Mouse (Mus musculus) right cerebral cortex, adult 18-20 months (tissue): ENCODE measurements at regions not wholly inside any gene's neighbourhood (a gene's known extent, or its start where the extent isn't known, plus 50 kb on each side); places are given as distances from the start of the nearest gene placed in this dataset.

Experiments used
- DNase-seq: peaks from one replicate; pipeline ENCODE4 v3.0.0; 2022; ENCODE audit warnings: mixed read lengths

- DNase-seq: no peak
These were observed 65.6 kb downstream of the En1 start for GRCm38 (mm10) chr1:120667776-120668175.

DNA sequence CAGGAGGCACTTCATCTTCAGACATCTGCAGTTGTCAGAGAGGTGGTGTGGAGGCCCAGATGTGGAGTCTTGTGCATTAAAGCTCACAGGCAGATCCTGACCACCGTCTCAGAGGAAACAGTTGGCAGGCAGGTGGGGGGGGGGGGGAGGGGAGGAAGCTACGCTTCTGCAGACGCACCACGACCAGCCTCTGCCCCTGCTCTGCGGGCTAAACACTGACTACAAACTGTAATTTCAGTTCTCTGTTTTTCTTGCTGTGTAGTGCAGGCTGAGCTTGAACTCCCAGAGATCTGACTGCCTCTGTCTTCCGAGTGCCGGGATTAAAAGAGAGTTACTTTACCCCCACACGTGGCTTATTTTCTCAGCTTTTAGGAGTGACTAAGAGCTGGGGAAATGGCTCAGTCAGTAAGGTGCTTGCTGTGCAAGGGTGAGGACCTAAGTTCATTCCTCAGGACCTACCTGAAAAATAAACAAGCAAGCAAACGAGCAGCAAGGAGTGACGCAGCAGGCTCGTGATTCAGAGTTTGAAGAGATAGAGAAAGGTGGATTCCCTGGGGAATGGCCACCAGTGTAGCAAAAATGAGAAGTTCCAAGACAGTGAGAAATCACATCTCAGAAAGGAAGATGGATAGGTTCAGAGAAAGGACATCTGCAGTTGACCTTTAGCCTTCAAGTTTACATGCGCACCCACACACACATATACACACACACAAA, 81.5 kb downstream of the En1 start:
- DNase-seq: no peak

- no peak for DNase-seq
These were observed 83.5 kb downstream of the En1 start for GRCm38 (mm10) chr1:120685650-120686244.

DNA sequence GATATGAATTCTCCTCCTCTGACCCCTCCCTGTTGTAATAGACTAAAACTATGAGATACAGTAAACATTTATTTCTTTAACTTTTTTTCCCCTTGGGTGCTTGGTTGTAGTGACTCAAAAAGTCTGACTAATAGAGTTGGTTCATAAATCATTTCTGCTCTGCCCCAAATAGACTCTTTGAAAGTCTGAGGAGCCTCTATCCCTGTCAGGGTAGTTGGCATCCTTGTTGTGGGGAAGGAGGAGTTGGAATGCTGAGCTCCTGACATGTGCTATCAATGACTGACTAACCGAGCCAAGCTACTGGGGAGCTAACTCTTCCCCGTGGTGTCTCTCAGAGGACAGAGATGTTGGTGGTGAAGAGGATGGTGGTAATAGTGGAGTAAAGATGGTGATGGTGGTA, 89.4 kb downstream of the En1 start:
- no peak for DNase-seq

DNA sequence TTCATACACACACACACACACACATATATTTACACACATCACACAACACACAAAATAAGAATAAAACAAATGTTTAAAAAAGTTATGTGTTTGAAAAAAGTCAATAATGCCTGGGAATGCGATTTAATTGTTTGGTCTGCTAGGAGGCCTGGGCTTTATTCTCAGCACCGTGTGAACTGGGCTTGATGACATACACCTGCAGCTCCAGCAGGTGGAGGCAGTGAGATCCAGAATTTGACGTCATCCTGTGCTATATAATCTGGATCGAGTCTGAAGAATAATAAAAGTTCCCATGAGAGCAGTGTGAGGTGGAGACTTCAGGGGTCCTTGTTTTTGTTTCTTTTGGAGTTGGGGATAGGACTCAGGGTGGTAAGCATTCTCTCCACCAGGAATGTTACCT, 96.0 kb downstream of the En1 start:
- DNase-seq: no peak

DNA sequence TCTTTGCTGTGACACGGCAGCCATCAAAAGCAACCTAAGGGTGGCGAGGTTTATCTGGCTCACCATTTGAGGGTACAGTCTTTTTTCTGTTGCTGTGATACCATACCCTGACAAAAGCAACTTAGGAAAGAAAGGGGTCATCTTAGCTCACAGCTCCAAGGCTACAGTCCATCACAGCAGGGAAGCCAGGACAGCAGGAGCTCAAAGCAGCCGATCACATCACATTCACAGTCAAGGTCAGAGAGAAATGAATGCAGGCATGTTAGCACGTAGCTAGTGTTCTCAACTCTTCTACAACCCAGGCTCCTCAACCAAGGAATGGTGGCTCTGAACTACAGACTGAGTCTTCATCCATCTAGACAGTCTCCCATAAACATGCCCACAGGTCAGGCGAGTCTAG, 102.0 kb downstream of the En1 start:
- DNase-seq: no peak

DNA sequence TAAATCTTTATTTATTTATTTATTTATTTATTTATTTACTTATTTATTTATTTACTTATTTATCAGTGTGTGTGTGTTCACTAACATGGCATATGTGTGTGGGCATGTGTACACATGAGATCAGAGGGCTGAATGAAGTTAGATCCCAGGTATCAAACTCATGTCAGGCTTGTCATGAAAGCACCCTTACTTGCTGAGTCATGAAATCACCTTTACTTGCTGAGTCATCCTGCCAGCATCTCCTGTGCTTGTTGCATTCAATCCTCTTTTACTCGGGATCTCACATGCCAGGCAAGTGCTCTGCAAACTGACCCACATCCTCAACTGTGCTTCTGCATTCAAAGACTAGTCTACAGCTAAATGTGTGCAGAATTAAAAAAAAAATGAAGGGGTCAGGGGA, 103.8 kb downstream of the En1 start:
- no peak for DNase-seq

DNA sequence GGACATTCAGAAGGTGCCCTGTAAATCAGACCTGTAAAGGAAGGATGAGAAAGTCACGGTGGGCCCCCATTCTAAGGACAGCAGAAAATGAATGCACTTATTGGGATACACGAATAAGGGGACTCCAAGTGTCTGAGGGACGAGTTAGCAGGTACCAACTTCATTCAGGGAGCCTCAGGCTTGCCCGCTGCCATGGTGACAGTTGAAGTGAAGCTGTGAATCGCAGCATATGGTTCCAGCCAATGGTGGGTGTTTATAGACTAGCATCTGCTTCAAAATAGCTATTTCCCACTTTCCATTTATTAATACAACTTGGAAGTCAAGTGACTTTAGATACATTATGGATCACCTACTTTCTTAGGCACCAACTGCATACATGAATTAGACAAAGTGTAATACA, 106.3 kb downstream of the En1 start:
- peak; percentile 23 for DNase-seq

- no peak for DNase-seq
These were observed 113.1 kb downstream of the En1 start for GRCm38 (mm10) chr1:120715105-120715877.

DNA sequence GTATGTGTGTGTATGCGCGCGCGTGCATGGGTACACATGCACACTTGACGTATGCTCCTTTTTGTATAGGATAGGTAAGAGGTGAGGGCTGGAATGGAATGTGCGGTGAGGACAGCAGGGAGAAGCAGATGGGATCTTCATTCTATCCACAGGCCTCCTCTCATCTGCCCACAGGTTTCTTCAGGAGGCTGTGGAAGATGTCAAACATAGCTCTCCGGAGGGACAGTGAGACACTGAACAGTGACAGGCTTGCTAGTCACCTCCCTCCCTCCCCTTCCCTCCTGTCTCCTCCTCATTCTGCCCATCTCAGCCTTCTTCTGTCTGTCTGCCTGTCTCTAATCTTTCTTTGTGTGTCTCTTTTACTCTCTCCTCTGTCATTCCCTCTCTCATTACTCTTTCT, 124.6 kb downstream of the En1 start:
- DNase-seq: peak; percentile 8

DNA sequence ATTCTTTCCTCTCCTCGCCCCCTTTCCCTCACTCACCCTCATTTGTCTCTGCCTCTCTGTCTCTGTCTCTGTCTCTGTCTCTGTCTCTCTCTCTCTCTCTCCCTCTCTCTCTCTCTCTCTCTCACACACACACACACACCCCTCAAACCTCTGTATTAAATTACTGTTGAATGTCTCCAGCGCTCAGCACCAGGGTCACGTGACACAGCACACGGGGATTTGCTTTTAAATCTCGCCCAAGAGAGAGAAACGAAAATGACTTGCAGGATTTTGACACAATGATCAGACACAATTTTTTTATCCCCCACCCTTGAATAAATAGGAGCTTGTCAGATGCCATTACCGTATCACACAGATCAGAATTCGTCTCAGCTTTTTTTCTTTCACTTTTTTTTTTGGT, 125.2 kb downstream of the En1 start:
- no peak for DNase-seq

GRCm38 (mm10) chr1:120732003-120732402, 129.8 kb downstream of the En1 start:
- DNase-seq: no peak

- no peak for DNase-seq
These were observed 131.5 kb downstream of the En1 start for GRCm38 (mm10) chr1:120733683-120734082.

DNA sequence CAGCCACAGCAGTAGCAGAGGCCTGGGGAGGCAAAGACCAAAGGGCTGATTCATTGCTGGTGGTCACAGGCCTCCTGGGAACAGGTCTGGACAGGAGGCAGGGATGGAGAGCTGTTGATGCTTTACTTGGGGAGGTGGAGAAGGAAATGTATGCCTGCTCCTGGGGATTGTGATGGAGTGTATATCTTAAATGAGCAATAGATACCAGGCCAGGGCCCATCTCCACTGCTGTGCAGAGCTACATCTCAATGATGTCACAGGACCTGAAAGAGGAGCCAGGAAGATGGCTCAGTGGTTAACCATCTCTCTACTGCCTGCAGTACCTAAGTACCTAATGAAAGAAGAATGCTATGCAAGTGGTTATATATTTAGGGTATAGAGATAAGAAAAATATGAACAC, 132.6 kb downstream of the En1 start:
- no peak for DNase-seq

DNA sequence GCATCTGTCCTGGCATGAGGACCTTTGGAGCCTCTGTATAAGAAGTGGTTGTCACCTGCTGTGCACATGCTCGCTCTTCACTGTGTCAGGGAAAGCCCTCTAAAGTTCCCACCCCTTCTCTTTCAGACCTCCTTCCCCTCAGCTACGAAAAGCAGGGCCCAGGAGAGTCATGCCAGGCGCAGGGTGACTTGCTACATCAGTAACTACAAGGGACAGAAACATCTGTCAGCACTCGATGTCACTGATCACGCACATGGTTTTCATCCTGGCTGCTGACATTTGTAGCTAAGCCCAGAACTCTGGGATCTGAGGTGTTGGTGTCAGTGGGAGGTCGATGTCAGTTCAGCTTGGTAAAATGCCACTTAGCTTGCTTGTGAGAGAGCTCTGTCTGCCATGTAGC, 137.3 kb downstream of the En1 start:
- DNase-seq: no peak

GRCm38 (mm10) chr1:120741091-120741740, 139.0 kb downstream of the En1 start:
- no peak for DNase-seq

DNA sequence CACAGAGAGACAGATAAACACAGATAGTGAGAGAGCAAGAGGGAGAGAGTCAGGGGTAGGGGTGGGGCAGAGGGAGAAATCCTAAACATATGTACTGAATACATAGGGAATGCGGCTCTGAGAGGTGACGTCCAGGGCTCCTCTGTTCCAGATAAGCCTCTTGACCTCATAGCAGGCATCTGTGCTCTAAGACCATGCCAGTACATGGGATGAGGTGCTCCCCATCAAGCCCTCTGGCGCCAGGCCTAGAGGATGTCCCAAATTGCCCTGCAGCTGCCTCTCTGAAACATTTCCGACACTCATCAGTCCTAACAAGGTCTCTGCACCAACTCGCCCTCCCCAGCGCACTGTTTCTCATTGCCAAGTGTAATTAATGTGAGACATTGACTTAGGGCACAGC, 146.7 kb downstream of the En1 start:
- no peak for DNase-seq

- DNase-seq: no peak
These were observed 151.2 kb downstream of the En1 start for GRCm38 (mm10) chr1:120753406-120753805.

DNA sequence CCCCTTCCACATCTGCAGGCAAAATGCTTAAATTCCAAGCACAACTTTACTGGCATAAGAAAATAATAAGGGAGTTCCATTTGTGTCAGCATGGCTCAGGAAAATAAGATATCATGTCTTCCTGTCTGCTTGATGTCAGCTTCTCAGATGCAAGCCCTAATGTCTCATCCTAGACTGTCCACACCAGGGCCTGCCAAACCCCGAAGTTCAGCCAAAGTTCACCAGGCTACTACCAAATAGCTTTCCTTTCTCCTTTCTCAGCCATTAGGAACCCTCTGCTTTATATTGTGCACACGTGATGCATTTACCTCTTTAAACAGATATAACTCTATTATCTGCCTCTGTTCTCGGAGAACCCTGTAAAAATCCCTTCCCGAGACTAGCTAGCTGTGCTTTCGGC, 152.1 kb downstream of the En1 start:
- DNase-seq: no peak

- peak; percentile 25 for DNase-seq
These were observed 155.1 kb downstream of the En1 start for GRCm38 (mm10) chr1:120757283-120757821.

DNA sequence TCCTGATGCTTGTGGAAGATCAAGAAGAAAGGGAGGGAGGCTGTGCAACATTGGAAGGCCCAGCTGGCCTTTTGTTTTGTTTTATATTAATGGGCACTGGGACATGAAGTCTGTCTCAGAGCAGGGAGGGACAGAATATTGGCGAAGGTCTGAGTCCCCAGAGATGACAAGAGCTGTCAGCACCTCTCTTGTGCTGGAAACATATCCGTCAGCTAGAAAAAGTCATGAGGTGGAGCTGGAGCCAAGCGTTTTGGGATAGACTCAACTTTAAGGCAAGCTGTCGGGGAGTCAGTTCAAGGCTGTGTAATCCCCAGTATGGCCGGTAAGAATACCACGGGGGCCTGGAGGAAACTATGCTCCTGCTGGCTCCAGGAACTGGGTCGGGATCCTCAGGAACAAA, 156.0 kb downstream of the En1 start:
- no peak for DNase-seq

- no peak for DNase-seq
These were observed 156.5 kb downstream of the En1 start for GRCm38 (mm10) chr1:120758762-120759161.

GRCm38 (mm10) chr1:120759380-120759779, 157.2 kb downstream of the En1 start:
- DNase-seq: no peak
